Mouse (Mus musculus) liver, embryonic 14.5 days (tissue): ENCODE results near the gene Cntd1.

Source experiments
- CTCF ChIP-seq: IDR thresholded peaks from 2 replicates; pipeline ENCODE4 v1.5.1; 2016; ENCODE audit warnings: antibody characterized with exemption, low read depth, control low read depth
- EP300 ChIP-seq: IDR thresholded peaks from 2 replicates; pipeline ENCODE4 v1.6.1; 2016; ENCODE audit warnings: antibody characterized with exemption, low read depth

- TF ChIP-seq CTCF (no peak), EP300 (no peak)
These were observed 37.7 kb downstream of the Cntd1 start for GRCm38 (mm10) chr11:101316501-101316917.
